Mouse (Mus musculus) hindbrain, embryonic 13.5 days (tissue): Measurements from ENCODE around the gene Usp53. TPM values are rescaled to one million over a fixed set of nuclear protein-coding genes. Genes with fewer than 3 reads are reported as not detected.
"Not testable (repeated sequence)": the region's sequence is repeated elsewhere in the genome, so short reads cannot be mapped to it uniquely, and the experiment has no call there.

Source experiments
- ATAC-seq: fragments of 200-750 bp; cut with Nextera tagmentation; 2 replicates; pipeline ENCODE4 v1.8.0; 2017; ENCODE audit warnings: moderate TSS enrichment; ENCODE audit not compliant: low FRiP score
- H3K27ac ChIP-seq: fragments of 300-500 bp; sonication (generic); 2 replicates; pipeline ENCODE4 v1.5.1; 2015; ENCODE audit warnings: inconsistent platforms, mild to moderate bottlenecking, moderate library complexity
- H3K27me3 ChIP-seq: fragments of 300-500 bp; sonication (generic); 2 replicates; pipeline ENCODE4 v1.6.1; 2015; ENCODE audit warnings: mild to moderate bottlenecking, inconsistent platforms
- H3K36me3 ChIP-seq: fragments of 300-500 bp; sonication (generic); 2 replicates; pipeline ENCODE4 v1.6.1; 2015; ENCODE audit warnings: mild to moderate bottlenecking, inconsistent platforms
- H3K4me1 ChIP-seq: fragments of 300-500 bp; sonication (generic); replicated peaks from 2 replicates; pipeline ENCODE4 v1.6.1; 2015; ENCODE audit warnings: inconsistent platforms
- H3K4me2 ChIP-seq: fragments of 300-500 bp; sonication (generic); 2 replicates; pipeline ENCODE4 v1.6.1; 2015; ENCODE audit warnings: inconsistent platforms, mild to moderate bottlenecking, moderate library complexity
- H3K4me3 ChIP-seq: fragments of 300-500 bp; sonication (generic); 2 replicates; pipeline ENCODE4 v1.5.1; 2015; ENCODE audit warnings: mild to moderate bottlenecking, inconsistent platforms
- H3K9ac ChIP-seq: fragments of 300-500 bp; sonication (generic); 2 replicates; pipeline ENCODE4 v1.6.1; 2015; ENCODE audit warnings: mild to moderate bottlenecking, inconsistent platforms
- H3K9me3 ChIP-seq: fragments of 300-500 bp; sonication (generic); 2 replicates; pipeline ENCODE4 v1.6.1; 2016; ENCODE audit warnings: inconsistent platforms
- WGBS: fragments of 180-500 bp; shearing (Covaris S2); methylation state at CpG from one replicate; pipeline ENCODE4 v1.1.7; 2015; 5-methylcytosine and 5-hydroxymethylcytosine counted together
- polyA plus RNA-seq: library from polyadenylated mRNA; unstranded; fragments of >200 nt; fragmentation: Nextera tagmentation; extraction: Ambion mirVana; gene quantifications from 2 replicates; pipeline ENCODE4 v1.2.1, GENCODE M21; 2015

The Usp53 gene
- polyA plus RNA-seq, 1 experiment from 2014 or later = 7.5 TPM

DNA sequence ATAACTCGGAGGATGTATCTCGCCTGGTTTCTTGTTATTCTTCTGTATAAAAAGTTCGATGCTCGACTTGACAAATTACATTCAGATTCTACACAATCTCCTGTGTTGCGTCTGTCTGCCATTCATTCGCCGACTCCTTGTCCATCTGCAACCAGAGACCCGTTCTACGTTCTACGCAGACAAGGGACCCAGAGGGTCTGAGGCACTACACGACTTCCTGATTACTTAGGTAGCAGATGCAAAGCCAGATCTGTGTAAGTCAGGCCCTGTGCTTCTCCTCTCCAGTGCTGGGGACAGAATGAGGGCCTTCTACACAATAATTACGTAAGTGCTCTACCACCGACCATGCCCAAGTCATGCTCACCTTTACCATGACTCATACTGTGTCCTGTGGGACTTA is 47.1 kb downstream of the Usp53 start:
- not testable (repeated sequence) for ATAC-seq, H3K4me1 ChIP-seq, H3K4me3 ChIP-seq, H3K36me3 ChIP-seq, H3K4me2 ChIP-seq, H3K27ac ChIP-seq, H3K27me3 ChIP-seq, H3K9me3 ChIP-seq, H3K9ac ChIP-seq
- WGBS = 78% methylated on average over 13 of the region's 13 CpGs

DNA sequence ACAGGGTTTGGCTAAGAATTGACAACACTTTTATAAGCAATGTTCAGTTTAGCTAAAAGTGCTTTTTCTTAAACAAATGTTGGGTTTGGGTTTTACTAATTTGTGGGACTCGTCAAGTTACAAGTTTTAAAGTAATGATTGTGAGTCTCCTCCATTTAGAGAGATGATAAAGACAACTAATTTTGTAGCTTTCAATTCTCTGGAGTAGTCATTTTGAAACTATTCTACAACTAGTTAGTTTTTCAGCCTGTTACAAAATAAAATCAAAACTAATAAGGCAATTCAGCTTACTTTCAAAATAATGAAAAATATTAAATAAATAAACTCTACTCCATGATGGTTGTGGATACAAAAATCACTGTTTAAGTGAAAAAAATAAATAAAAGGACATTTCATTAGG is 51.8 kb downstream of the Usp53 start:
- H3K27me3 ChIP-seq = no peaks in the 10 kb centered on the region
- no peaks in the 10 kb centered on the region for H3K9me3 ChIP-seq
- H3K4me1 ChIP-seq = no peaks in the 10 kb centered on the region
- H3K4me3 ChIP-seq = no peak overlapping the region
- no peak overlapping the region for H3K4me2 ChIP-seq
- peaks cover 12% of the 10 kb centered on the region; the same call in 1 of the 2 replicates for H3K36me3 ChIP-seq
- no peak for ATAC-seq
- 97% methylated on average over 1 of the region's 1 CpGs for WGBS
- H3K9ac ChIP-seq = no peak overlapping the region
- no peak overlapping the region for H3K27ac ChIP-seq

DNA sequence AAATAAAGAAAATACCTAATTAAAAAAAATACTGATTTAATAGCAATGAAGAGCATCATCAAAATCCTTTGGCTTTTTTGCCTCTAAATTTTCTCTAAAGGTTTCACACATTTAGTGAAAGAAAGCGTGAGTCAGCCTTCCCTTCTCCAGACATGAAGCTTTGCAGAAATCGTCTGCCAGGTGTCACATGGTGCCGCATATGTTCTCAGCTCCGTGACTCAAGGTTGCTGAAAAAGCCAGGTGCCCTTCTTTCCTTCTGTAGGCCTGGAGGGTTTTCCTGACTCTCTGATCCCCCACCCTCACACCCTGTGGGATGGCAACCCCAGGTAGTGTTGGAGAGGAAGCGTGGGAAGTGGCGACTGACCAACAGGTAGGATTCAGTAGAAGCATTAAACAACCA is 54.6 kb downstream of the Usp53 start:
- H3K4me1 ChIP-seq = peaks cover 10% of the 10 kb centered on the region
- no peak overlapping the region for H3K4me3 ChIP-seq
- no peaks in the 10 kb centered on the region for H3K9me3 ChIP-seq
- H3K27ac ChIP-seq = no peak overlapping the region
- no peaks in the 10 kb centered on the region for H3K27me3 ChIP-seq
- no peak overlapping the region for H3K9ac ChIP-seq
- H3K4me2 ChIP-seq = no peak overlapping the region
- no peak for ATAC-seq
- 94% methylated on average over 6 of the region's 6 CpGs for whole genome bisulfite sequencing
- H3K36me3 ChIP-seq = peaks cover 25% of the 10 kb centered on the region

DNA sequence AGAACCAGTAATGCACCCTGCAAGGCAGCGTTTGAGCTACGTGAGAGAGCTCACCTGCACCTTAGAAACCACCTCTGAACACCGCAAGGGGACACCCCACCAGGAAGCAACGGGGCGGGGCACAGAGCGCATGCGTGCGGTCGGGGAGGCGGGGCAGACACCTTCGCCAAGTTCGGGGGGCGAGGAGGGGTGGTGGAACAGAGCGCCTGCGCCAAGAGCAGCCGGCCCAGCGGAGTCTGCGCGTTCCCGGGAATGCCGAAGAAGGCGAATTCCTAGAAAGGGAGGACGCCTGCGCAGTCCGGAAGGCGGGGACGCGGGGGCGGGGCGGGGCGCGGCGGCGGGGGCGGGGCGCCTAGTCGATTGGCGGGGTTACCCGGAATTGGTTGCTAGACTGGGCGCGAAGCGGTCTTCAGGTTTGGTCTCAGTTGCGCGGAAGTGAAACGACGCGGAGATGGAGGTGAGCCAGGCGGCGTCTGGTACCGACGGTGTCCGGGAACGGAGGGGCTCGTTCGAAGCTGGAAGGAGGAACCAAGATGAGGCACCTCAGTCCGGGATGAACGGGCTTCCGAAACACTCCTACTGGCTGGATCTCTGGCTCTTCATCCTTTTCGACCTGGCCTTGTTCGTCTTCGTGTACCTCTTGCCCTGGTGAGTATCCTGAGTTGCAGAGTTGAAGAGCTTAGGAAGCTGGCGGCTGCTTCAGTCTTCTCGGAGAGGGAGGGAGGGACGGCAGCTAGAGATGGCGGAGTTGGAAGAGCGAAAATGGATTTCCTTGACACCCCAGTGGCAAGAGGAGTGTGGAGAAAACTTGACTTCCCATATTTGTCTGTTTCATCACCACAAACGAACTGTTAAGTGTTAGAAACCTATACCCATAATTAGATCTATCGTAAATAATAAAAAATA is 60.0 kb downstream of the Usp53 start, which contains the start of gene 1810037I17Rik:
Gene 1810037I17Rik (plus strand): TSS at position 195 of the 906 bp plus-strand sequence.
- ATAC-seq = peak; percentile 99
- H3K9ac ChIP-seq = peak within 1 kb of the TSS; percentile 76
- H3K9me3 ChIP-seq = no peaks in the 10 kb centered on the region
- peak within 1 kb of the TSS; percentile 59 for H3K4me3 ChIP-seq
- H3K27me3 ChIP-seq = no peaks in the 10 kb centered on the region
- peaks cover 14% of the 10 kb centered on the region for H3K36me3 ChIP-seq
- H3K4me2 ChIP-seq = peak within 1 kb of the TSS; percentile 62
- H3K4me1 ChIP-seq = peaks cover 10% of the 10 kb centered on the region
- peak within 1 kb of the TSS; percentile 79 for H3K27ac ChIP-seq
- 1% methylated on average over 68 of the region's 68 CpGs for WGBS

DNA sequence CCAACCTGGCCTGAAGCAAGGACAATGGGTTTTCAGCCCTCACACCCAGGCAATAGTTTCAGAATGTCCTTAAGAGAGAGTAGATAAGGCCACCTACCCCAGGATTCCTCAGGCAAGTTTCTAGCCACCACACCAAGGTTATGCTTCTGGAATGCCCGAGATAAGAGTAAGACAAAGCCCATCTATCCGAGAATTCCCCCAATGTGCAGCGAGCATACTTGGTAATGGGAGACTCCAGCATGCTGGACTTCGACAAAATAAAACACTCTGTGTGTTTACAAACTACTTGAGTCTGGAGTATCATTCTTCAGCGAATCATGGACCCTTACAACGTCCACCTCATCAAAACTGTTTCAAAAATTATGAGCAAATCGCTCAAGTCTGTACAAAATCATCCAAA is 61.2 kb downstream of the Usp53 start:
- peak overlapping the region; percentile 62 for H3K4me2 ChIP-seq
- peaks cover 14% of the 10 kb centered on the region for H3K36me3 ChIP-seq
- H3K9ac ChIP-seq = no peak overlapping the region
- no peaks in the 10 kb centered on the region for H3K27me3 ChIP-seq
- no peaks in the 10 kb centered on the region for H3K9me3 ChIP-seq
- H3K4me1 ChIP-seq = peaks cover 10% of the 10 kb centered on the region
- WGBS = 76% methylated on average over 7 of the region's 7 CpGs
- H3K4me3 ChIP-seq = peak overlapping the region; percentile 59; the same call in 1 of the 2 replicates
- H3K27ac ChIP-seq = no peak overlapping the region
- no peak for ATAC-seq

DNA sequence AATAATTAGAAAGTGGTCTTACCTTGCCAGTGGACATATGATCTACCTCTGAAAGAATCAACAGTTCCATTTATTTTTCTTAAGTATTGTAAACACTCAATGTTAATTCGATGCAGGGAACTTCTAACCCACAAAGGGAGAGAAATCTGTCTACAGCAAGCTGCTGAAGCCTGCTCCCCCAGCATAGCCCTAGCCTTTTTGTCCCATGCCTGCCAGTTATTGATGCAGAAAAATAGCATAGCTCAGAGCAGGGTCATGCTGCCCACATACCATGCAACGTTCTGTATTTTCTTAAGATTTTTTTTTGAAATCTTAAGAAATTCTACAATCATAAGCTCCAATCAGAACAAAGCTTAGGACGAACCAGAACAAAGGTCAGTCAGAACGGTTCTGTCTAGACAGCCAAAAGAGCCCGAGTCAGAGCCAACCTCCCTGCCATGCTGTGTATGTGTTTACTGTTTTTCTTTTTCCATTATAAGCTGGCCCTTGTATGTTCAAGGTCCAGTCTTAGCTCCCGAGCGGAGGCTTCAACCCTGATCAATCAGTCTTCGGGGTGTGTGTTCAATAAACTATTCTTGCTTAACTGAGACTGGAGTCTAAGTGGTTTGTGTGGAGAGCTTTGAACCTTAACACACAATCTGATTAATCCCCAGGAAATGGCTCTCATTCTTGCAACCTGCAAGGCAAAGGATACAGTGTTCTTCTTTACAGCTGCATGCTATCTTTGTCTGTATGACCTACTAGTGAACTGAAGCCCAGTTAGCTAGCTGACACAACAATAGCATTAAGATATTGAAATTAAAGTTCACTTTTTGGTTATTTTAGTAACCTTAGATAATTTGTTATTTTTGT is 62.4 kb downstream of the Usp53 start:
- Histone ChIP-seq H3K4me1 (peaks cover 10% of the 10 kb centered on the region), H3K9me3 (no peaks in the 10 kb centered on the region), H3K27me3 (no peaks in the 10 kb centered on the region), H3K9ac (no peak overlapping the region), H3K36me3 (peaks cover 8% of the 10 kb centered on the region; the same call in 1 of the 2 replicates), H3K4me2 (no peak overlapping the region), H3K4me3 (no peak overlapping the region), H3K27ac (no peak overlapping the region)
- 84% methylated on average over 8 of the region's 8 CpGs for WGBS
- ATAC-seq = no peak

DNA sequence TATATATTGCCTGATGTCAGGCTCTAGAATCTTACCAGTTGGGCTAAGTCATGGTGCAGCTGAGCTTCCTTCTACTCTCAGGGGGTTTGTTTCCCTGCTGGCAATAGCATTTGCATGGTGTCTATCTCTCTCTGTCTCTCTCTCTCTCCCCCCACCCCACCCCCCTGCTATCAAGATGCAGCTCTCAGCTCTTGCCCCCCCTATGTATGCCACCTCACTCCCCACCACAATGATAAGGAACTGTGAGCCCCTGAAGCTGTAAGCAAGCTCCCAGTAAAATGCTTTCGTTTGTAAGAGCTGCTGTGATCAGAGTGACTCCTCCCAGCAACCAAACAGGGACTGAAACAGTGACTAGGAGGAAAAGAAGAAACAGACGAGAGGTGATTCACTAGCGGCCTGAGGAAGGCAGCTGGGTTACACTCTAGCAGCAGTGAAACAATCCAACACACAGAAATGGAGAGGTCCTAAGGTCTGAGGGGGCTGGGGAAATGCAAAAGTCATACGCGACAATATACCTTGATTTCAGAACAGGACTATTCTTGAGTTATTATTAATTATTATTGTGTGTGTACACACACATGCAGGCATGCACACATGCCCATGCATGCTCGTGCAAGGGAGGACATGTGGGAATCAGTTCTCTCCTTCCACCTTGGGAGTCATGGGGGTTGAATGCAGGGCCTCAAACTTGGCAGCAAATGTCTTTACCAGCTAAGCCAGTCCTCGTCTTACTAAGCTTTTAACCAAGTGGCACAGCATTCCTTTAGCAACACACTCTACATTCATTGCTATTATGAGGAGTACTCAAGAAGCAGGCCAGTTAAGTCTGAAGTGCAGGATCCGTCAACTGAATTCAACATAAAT is 63.5 kb downstream of the Usp53 start:
- Histone ChIP-seq H3K36me3 (no peaks in the 10 kb centered on the region), H3K4me2 (no peak overlapping the region), H3K9ac (no peak overlapping the region), H3K27me3 (no peaks in the 10 kb centered on the region), H3K27ac (no peak overlapping the region), H3K4me1 (peaks cover under 1% of the 10 kb centered on the region; the same call in 1 of the 2 replicates), H3K9me3 (no peaks in the 10 kb centered on the region), H3K4me3 (no peak overlapping the region)
- WGBS = 72% methylated on average over 8 of the region's 8 CpGs
- no peak for ATAC-seq

DNA sequence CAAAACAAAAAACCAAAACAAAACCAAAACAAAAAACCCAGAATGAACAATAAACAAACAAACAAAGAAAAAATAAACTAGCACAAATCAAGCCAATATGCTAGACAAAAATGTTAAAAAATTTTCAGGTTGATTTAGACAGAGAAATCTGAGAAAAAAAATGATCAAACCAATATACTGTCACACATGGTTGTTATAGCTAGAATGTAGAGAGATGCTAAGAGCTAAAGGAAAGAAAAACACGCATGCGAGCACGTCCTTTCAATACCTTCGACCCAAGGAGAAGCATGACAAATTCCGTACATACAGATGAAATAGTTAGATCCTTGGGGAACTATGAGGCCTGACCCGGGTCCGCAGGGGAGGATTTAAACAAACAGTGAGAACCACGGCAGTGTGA is 65.0 kb downstream of the Usp53 start, which contains the start of gene Gm10959:
Gene Gm10959 (minus strand): TSS at position 101 of the 400 bp plus-strand sequence.
- Histone ChIP-seq H3K27me3 (no peaks in the 10 kb centered on the region), H3K4me2 (no peak within 1 kb of the TSS), H3K36me3 (no peaks in the 10 kb centered on the region), H3K4me1 (no peaks in the 10 kb centered on the region), H3K4me3 (no peak within 1 kb of the TSS), H3K9ac (no peak within 1 kb of the TSS), H3K27ac (no peak within 1 kb of the TSS), H3K9me3 (no peaks in the 10 kb centered on the region)
- 82% methylated on average over 8 of the region's 8 CpGs for WGBS
- no peak for ATAC-seq

DNA sequence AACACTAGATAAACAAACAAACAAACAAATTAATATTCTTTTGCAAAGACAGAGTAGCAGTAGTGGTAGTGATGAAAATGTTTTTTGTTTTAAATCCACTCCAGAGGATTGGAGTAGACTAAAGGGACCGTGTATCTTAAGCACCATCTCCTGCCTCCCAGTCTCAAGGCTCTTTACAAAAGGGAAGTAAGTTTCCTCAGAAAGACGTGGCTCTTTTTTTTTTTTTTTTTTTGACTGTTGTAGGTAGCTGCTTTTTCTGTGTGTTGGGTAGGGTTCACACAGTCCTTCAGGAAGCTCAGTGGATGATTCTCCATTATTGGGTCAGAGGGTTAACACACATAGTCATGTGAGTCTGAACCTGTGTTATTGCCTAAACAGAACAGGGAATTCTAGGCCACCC is 65.6 kb downstream of the Usp53 start:
- no peak for ATAC-seq
- no peaks in the 10 kb centered on the region for H3K9me3 ChIP-seq
- H3K4me3 ChIP-seq = no peak overlapping the region
- H3K4me1 ChIP-seq = no peaks in the 10 kb centered on the region
- no peak overlapping the region for H3K4me2 ChIP-seq
- H3K27me3 ChIP-seq = no peaks in the 10 kb centered on the region
- no peak overlapping the region for H3K27ac ChIP-seq
- H3K9ac ChIP-seq = no peak overlapping the region
- 55% methylated on average over 2 of the region's 2 CpGs for WGBS
- H3K36me3 ChIP-seq = no peaks in the 10 kb centered on the region

DNA sequence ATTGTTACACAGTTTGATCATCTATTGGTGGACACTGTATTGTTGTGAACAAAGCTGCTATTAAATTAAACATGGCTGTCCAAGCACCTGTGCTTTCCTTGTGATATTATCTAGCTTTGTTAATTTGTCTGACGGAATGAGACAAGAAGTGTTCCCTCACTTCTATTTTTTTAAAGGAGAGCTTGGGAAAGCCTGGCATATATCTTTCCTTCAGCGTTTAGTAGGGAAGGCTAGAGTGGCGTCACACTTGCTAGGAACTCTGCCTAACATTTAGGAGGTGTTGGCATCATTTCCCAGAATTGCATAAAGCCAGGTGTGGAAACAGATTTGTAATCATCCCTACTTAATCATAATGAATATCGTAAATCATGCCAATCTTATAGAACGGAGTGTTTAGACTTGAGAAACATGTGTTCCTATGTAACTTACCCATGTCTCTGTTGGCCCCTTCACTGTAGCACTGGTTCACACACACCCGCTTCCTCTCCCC is 68.1 kb downstream of the Usp53 start:
- no peak for ATAC-seq
- H3K4me1 ChIP-seq = no peaks in the 10 kb centered on the region
- no peaks in the 10 kb centered on the region for H3K9me3 ChIP-seq
- H3K4me2 ChIP-seq = no peak overlapping the region
- no peak overlapping the region for H3K27ac ChIP-seq
- WGBS = 92% methylated on average over 6 of the region's 6 CpGs
- no peaks in the 10 kb centered on the region for H3K27me3 ChIP-seq
- no peaks in the 10 kb centered on the region for H3K36me3 ChIP-seq
- no peak overlapping the region for H3K9ac ChIP-seq
- H3K4me3 ChIP-seq = no peak overlapping the region

DNA sequence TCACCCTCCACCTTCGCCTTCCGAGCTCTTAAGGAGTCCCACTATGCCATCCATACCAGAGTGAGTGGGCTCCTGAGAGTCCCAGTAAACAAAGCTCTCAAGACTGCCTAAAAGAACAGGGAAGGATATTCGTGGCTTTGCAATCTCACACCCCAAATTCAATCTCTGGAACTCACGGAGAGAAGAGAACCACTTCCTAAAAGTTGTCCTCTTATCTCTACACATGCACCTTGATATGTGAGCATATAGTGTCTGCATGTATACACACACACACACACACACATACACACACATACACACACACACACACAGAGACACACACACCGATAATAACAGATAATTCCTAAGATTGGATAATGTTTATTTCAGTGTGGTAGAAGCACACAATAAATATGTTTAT is 68.8 kb downstream of the Usp53 start:
- Histone ChIP-seq H3K9ac (no peak overlapping the region), H3K4me3 (no peak overlapping the region), H3K9me3 (no peaks in the 10 kb centered on the region), H3K27ac (no peak overlapping the region), H3K4me1 (no peaks in the 10 kb centered on the region), H3K27me3 (no peaks in the 10 kb centered on the region), H3K36me3 (no peaks in the 10 kb centered on the region), H3K4me2 (no peak overlapping the region)
- no peak for ATAC-seq
- WGBS = 93% methylated on average over 5 of the region's 5 CpGs
